Mouse (Mus musculus) stomach, embryonic 16.5 days (tissue): ENCODE data around the gene Lingo1. TPM values are rescaled to one million over a fixed set of nuclear protein-coding genes. Genes with fewer than 3 reads are reported as not detected.
A peak's percentile ranks its signal among the peaks of the same experiment; 100 is the strongest.

Experiments
- ATAC-seq: fragments of 200-750 bp; cut with Nextera tagmentation; 2 replicates; pipeline ENCODE4 v1.8.0; 2017; ENCODE audit warnings: moderate number of reproducible peaks, moderate TSS enrichment; ENCODE audit not compliant: insufficient read depth, low FRiP score
- H3K27ac ChIP-seq: fragments of 300-500 bp; sonication (generic); 2 replicates; pipeline ENCODE4 v1.5.1; 2014; ENCODE audit warnings: low read length
- H3K27me3 ChIP-seq: fragments of 300-500 bp; sonication (generic); 2 replicates; pipeline ENCODE4 v1.6.1; 2014; ENCODE audit warnings: low read length, control low read depth, mixed read lengths; ENCODE audit not compliant: control insufficient read depth, insufficient read depth
- H3K36me3 ChIP-seq: fragments of 300-500 bp; sonication (generic); 2 replicates; pipeline ENCODE4 v1.6.1; 2014; ENCODE audit warnings: low read length; ENCODE audit not compliant: control insufficient read depth, insufficient read depth
- H3K4me1 ChIP-seq: fragments of 300-500 bp; sonication (generic); 2 replicates; pipeline ENCODE4 v1.6.1; 2014; ENCODE audit warnings: low read length, control low read depth, mixed read lengths; ENCODE audit not compliant: control insufficient read depth, insufficient read depth
- H3K4me2 ChIP-seq: fragments of 300-500 bp; sonication (generic); 2 replicates; pipeline ENCODE4 v1.6.1; 2014; ENCODE audit warnings: low read depth, low read length, mixed read lengths
- H3K4me3 ChIP-seq: fragments of 300-500 bp; sonication (generic); replicated peaks from 2 replicates; pipeline ENCODE4 v1.5.1; 2014; ENCODE audit warnings: mild to moderate bottlenecking, low read length
- H3K9ac ChIP-seq: fragments of 300-500 bp; sonication (generic); 2 replicates; pipeline ENCODE4 v1.6.1; 2014; ENCODE audit warnings: low read length
- H3K9me3 ChIP-seq: fragments of 300-500 bp; sonication (generic); replicated peaks from 2 replicates; pipeline ENCODE4 v1.6.1; 2016; ENCODE audit warnings: low read length, control low read depth; ENCODE audit not compliant: control insufficient read depth
- WGBS: fragments of 180-500 bp; shearing (Covaris S2); extraction: QIAGEN DNeasy Blood & Tissue Kit; methylation state at CpG from one replicate; pipeline ENCODE4 v1.1.7; 2014; 5-methylcytosine and 5-hydroxymethylcytosine counted together
- polyA plus RNA-seq: library from polyadenylated mRNA; unstranded; fragments of >200 nt; fragmentation: Nextera tagmentation; extraction: Ambion mirVana; gene quantifications from 2 replicates; pipeline ENCODE4 v1.2.1, GENCODE M21; 2015

Lingo1 gene
- polyA plus RNA-seq, 1 experiment from 2014 or later, result 3.2 TPM

DNA sequence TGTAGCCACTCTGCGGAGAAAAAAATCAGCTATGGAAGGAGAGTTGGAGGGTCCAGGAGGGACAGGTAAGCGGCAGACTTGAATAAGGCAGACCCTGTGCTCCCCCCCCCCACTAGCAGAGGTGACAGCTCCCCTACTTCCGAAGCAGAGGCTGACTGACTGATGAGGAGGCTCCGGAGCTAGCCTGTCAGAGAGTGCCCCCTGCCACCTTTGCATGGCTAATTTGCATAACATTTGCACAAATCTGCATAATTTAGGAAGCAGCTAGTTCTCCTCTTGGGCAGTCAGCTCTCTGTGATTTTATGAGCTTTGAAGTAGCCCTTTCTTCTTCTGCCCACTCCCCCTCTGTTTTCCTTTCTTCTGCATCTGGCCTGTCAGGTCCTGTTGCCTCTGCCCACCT lies 216.2 kb downstream of the Lingo1 start:
- Histone ChIP-seq H3K9me3 (no peaks in the 10 kb centered on the region), H3K4me3 (no peak overlapping the region), H3K4me1 (no peaks in the 10 kb centered on the region), H3K9ac (no peak overlapping the region), H3K27ac (no peak overlapping the region), H3K36me3 (no peaks in the 10 kb centered on the region), H3K4me2 (no peak overlapping the region), H3K27me3 (no peaks in the 10 kb centered on the region)
- WGBS, result 36% methylated on average over 4 of the region's 4 CpGs
- no peak for ATAC-seq

DNA sequence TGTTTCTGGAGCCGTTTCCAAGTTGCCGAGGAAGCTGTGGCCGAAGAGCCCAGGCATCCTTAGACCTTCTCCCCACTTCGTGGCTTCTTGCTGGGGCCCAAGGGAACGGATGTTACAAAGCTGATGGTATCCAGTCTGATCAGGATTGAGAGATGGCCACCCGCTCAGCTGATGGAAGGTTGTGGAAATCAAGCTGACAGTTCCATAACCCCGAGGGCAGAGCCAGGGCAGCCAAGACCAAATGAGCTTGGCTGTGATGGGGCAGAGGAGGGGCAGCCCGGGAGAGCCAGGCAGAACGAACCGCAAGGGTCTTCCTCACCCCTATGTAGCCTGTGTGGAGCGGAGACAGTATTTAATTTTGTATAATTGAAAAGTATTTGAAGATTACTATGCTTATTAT lies 218.9 kb downstream of the Lingo1 start:
- H3K4me2 ChIP-seq, result no peak overlapping the region
- no peaks in the 10 kb centered on the region for H3K9me3 ChIP-seq
- no peaks in the 10 kb centered on the region for H3K27me3 ChIP-seq
- ATAC-seq, result no peak
- no peaks in the 10 kb centered on the region for H3K36me3 ChIP-seq
- H3K4me3 ChIP-seq, result no peak overlapping the region
- H3K9ac ChIP-seq, result no peak overlapping the region
- no peaks in the 10 kb centered on the region for H3K4me1 ChIP-seq
- 71% methylated on average over 11 of the region's 11 CpGs for WGBS
- no peak overlapping the region for H3K27ac ChIP-seq

DNA sequence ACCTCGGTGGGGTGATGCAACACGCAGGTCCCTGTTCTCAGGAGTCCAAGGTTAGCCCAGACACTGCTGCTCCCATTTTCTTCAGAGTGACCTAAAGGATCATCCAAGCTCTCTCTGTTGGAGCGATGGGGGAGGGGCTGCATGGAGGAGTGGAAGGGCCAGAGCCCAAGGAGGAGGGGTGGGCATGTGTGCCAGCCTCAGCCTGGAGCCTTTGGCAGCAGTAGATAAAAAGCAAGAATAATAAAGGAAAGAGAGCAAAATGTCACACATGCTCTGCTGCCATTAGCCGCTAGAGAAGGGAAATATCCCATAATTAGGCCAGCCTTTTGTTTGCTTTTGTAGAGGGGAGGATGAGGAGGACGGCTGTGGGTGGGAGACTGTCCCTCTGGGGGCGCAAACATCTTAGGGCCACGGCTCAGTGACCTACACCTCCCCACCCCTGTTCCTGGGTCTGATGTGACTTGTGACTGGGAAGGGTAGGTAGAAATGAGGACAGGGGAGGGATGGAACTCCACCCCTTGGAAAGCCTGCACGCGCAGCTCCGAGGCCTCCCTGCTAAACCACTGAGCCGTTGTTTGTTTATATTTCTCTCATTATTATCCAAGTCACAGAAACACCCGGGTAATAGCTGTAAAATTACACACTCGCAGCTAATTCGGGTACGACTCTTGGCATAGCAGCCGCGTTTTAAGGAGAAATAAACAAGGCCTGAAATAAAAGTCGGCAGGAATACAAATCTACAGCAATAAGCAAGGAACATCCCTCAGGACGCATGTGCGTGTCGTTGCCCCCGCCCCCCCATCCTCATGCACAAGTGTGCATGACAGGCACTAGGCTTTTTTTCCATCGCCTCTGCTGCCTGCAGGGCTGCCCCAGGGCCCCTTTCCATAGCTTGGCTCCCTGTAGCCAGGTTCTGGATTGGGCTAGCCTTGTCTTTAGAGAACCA lies 223.5 kb downstream of the Lingo1 start:
- Histone ChIP-seq H3K27me3 (no peaks in the 10 kb centered on the region), H3K4me2 (peak overlapping the region; percentile 38), H3K4me3 (peak overlapping the region; percentile 21), H3K27ac (no peak overlapping the region), H3K9ac (peak overlapping the region; percentile 41; the same call in 1 of the 2 replicates), H3K4me1 (no peaks in the 10 kb centered on the region), H3K36me3 (no peaks in the 10 kb centered on the region), H3K9me3 (no peaks in the 10 kb centered on the region)
- ATAC-seq, result no peak; the same call in 1 of the 2 replicates
- 36% methylated on average over 23 of the region's 23 CpGs for WGBS

Other genes with a start within 250 kb of the Lingo1 start
- 1.2 and 1.3 TPM in 2 replicates for gene Odf3l1, start 68.2 kb upstream of the Lingo1 start, polyA plus RNA-seq
- 24.0 and 28.1 TPM in 2 replicates for gene Cspg4, start 68.6 kb upstream of the Lingo1 start, polyA plus RNA-seq
- gene Snx33, start 131.9 kb upstream of the Lingo1 start, polyA plus RNA-seq, result 12.9 and 13.1 TPM in 2 replicates
- 73.9 and 80.1 TPM in 2 replicates for gene Imp3, start 141.0 kb upstream of the Lingo1 start, polyA plus RNA-seq
- gene Snupn, start 154.4 kb upstream of the Lingo1 start, polyA plus RNA-seq, result 19.8 and 20.0 TPM in 2 replicates
- gene Ptpn9, start 198.5 kb upstream of the Lingo1 start, polyA plus RNA-seq, result 14.2 and 15.1 TPM in 2 replicates